Mouse (Mus musculus): ENCODE measurements at regions not wholly inside any gene's neighbourhood (a gene's known extent, or its start where the extent isn't known, plus 50 kb on each side); places are given as distances from the start of the nearest gene placed in this dataset.

- H3K4me3 ChIP-seq: no peak overlapping the region
- TF ChIP-seq CTCF (IDR thresholded peaks at IDR 0.05): no peak
- no peak overlapping the region for H3K27ac ChIP-seq
- intact Hi-C loops (cut with DNase I): no loop called here
- DNase-seq: no peak
Measured at GRCm38 (mm10) chr7:70205900-70206299, 160.6 kb downstream of the Nr2f2 start.

- no peak for TF ChIP-seq CTCF (IDR thresholded peaks at IDR 0.05)
- no peak for DNase-seq
- Histone ChIP-seq H3K27ac (no peak overlapping the region), H3K4me3 (no peak overlapping the region)
- intact Hi-C loops (cut with DNase I): no loop called here
Measured at GRCm38 (mm10) chr7:70200188-70200587, 166.3 kb downstream of the Nr2f2 start.

GRCm38 (mm10) chr7:70178956-70179355 lies 187.6 kb downstream of the Nr2f2 start:
- DNase-seq: no peak
- Histone ChIP-seq H3K4me3 (no peak overlapping the region), H3K27ac (no peak overlapping the region)
- TF ChIP-seq CTCF (IDR thresholded peaks at IDR 0.05): no peak
- intact Hi-C loops (cut with DNase I): no loop called here

- no peak for TF ChIP-seq CTCF (IDR thresholded peaks at IDR 0.05)
- no peak overlapping the region for H3K4me3 ChIP-seq
- intact Hi-C loops (cut with DNase I): no loop called here
- no peak overlapping the region for H3K27ac ChIP-seq
- DNase-seq: no peak
Measured at GRCm38 (mm10) chr7:70178006-70178405, 188.5 kb downstream of the Nr2f2 start.

- H3K27ac ChIP-seq: no peak overlapping the region
- intact Hi-C loops (cut with DNase I): no loop called here
- no peak overlapping the region for H3K4me3 ChIP-seq
Measured at GRCm38 (mm10) chr7:70176686-70177259, 189.8 kb downstream of the Nr2f2 start.

GRCm38 (mm10) chr7:70176086-70176485 lies 190.4 kb downstream of the Nr2f2 start:
- Histone ChIP-seq H3K4me3 (no peak overlapping the region), H3K27ac (no peak overlapping the region)
- no peak for DNase-seq
- intact Hi-C loops (cut with DNase I): no loop called here
- no peak for TF ChIP-seq CTCF (IDR thresholded peaks at IDR 0.05)

More at GRCm38 (mm10) chr7:70176686-70177259, 189.8 kb downstream of the Nr2f2 start:
- no peak for TF ChIP-seq CTCF (IDR thresholded peaks at IDR 0.05)
- DNase-seq: no peak

GRCm38 (mm10) chr7:70172431-70172830 lies 194.1 kb downstream of the Nr2f2 start:
- TF ChIP-seq CTCF (IDR thresholded peaks at IDR 0.05): no peak
- intact Hi-C loops (cut with DNase I): no loop called here
- no peak for DNase-seq
- no peak overlapping the region for H3K4me3 ChIP-seq
- H3K27ac ChIP-seq: no peak overlapping the region

GRCm38 (mm10) chr7:70171456-70171855 lies 195.1 kb downstream of the Nr2f2 start:
- TF ChIP-seq CTCF (IDR thresholded peaks at IDR 0.05): no peak
- intact Hi-C loops (cut with DNase I): no loop called here
- no peak overlapping the region for H3K4me3 ChIP-seq
- no peak for DNase-seq
- no peak overlapping the region for H3K27ac ChIP-seq

- DNase-seq: no peak
- H3K4me3 ChIP-seq: no peak overlapping the region
- H3K27ac ChIP-seq: no peak overlapping the region
- intact Hi-C loops (cut with DNase I): no loop called here
- TF ChIP-seq CTCF (IDR thresholded peaks at IDR 0.05): no peak
Measured at GRCm38 (mm10) chr7:70168080-70168479, 198.5 kb downstream of the Nr2f2 start.

GRCm38 (mm10) chr7:70166081-70166480 lies 200.5 kb downstream of the Nr2f2 start:
- intact Hi-C loops (cut with DNase I): no loop called here
- no peak overlapping the region for H3K4me3 ChIP-seq
- no peak for TF ChIP-seq CTCF (IDR thresholded peaks at IDR 0.05)

GRCm38 (mm10) chr7:70165501-70165900 lies 201.0 kb downstream of the Nr2f2 start:
- no peak for DNase-seq
- intact Hi-C loops (cut with DNase I): no loop called here
- H3K4me3 ChIP-seq: no peak overlapping the region
- H3K27ac ChIP-seq: no peak overlapping the region
- no peak for TF ChIP-seq CTCF (IDR thresholded peaks at IDR 0.05)

More at GRCm38 (mm10) chr7:70166081-70166480, 200.5 kb downstream of the Nr2f2 start:
- H3K27ac ChIP-seq: no peak overlapping the region
- no peak for DNase-seq

- intact Hi-C loops (cut with DNase I): no loop called here
- no peak for TF ChIP-seq CTCF (IDR thresholded peaks at IDR 0.05)
- DNase-seq: no peak
- H3K4me3 ChIP-seq: no peak overlapping the region
- no peak overlapping the region for H3K27ac ChIP-seq
Measured at GRCm38 (mm10) chr7:70164691-70165193, 201.8 kb downstream of the Nr2f2 start.

- intact Hi-C loops (cut with DNase I): no loop called here
- no peak for DNase-seq
- no peak for TF ChIP-seq CTCF (IDR thresholded peaks at IDR 0.05)
- Histone ChIP-seq H3K4me3 (no peak overlapping the region), H3K27ac (no peak overlapping the region)
Measured at GRCm38 (mm10) chr7:70158531-70158930, 208.0 kb downstream of the Nr2f2 start.

GRCm38 (mm10) chr7:70144726-70145271 lies 221.7 kb downstream of the Nr2f2 start:
- no peak overlapping the region for H3K4me3 ChIP-seq
- intact Hi-C loops (cut with DNase I): no loop called here
- TF ChIP-seq CTCF (IDR thresholded peaks at IDR 0.05): no peak
- DNase-seq: no peak
- no peak overlapping the region for H3K27ac ChIP-seq
